Mouse (Mus musculus): ENCODE data around the gene BC035044. TPM values are rescaled to one million over a fixed set of nuclear protein-coding genes. Genes with fewer than 3 reads are reported as not detected.
"Not testable (repeated sequence)": the region's sequence is repeated elsewhere in the genome, so short reads cannot be mapped to it uniquely, and the experiment has no call there.

The BC035044 gene
- 1.6 and 1.9 TPM in 2 replicates for polyA plus RNA-seq (2015; fragmentation: Nextera tagmentation; extraction: Ambion mirVana)

DNA sequence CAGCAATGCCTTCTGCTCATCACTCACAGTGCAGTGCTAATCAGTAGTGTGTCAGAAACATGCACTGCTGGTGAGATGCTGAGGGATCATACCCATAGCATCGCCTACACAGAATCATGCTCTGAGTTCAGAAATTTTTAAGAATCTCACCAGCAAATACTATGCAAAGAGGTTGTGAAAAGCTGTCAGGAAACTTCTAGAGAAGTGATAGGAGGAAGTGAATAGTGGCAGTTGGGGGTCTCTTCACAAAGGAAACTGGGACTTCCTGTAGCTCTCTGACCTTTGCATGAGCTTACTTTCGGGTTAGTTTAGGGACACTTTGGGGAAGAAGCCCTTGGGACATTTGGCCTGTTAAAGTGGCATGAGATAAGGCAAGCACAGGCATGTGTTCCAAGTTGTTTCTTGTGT lies at the start of gene BC035044:
TSS of gene BC035044 (minus strand) at position 179 of the 408 bp plus-strand sequence.
- WGBS: 76% methylated on average over 2 of the region's 2 CpGs
- ATAC-seq: no peak
- no peaks in the 10 kb centered on the region for H3K4me1 ChIP-seq (ENCODE audit: control insufficient read depth, insufficient read depth, low read length)
- no peak within 1 kb of the TSS for H3K9ac ChIP-seq (ENCODE audit: low read depth, low read length)
- no peak within 1 kb of the TSS for H3K4me2 ChIP-seq (ENCODE audit: low read depth, low read length)
- no peak within 1 kb of the TSS for H3K4me3 ChIP-seq (ENCODE audit: low read length)
- H3K36me3 ChIP-seq (ENCODE audit: control insufficient read depth, insufficient read depth, low read length): no peaks in the 10 kb centered on the region
- H3K9me3 ChIP-seq (ENCODE audit: control insufficient read depth, low read length): no peaks in the 10 kb centered on the region
- H3K27ac ChIP-seq (ENCODE audit: low read length): no peak within 1 kb of the TSS
- no peaks in the 10 kb centered on the region for H3K27me3 ChIP-seq (replicated peaks; ENCODE audit: control insufficient read depth, insufficient read depth, low read length)

DNA sequence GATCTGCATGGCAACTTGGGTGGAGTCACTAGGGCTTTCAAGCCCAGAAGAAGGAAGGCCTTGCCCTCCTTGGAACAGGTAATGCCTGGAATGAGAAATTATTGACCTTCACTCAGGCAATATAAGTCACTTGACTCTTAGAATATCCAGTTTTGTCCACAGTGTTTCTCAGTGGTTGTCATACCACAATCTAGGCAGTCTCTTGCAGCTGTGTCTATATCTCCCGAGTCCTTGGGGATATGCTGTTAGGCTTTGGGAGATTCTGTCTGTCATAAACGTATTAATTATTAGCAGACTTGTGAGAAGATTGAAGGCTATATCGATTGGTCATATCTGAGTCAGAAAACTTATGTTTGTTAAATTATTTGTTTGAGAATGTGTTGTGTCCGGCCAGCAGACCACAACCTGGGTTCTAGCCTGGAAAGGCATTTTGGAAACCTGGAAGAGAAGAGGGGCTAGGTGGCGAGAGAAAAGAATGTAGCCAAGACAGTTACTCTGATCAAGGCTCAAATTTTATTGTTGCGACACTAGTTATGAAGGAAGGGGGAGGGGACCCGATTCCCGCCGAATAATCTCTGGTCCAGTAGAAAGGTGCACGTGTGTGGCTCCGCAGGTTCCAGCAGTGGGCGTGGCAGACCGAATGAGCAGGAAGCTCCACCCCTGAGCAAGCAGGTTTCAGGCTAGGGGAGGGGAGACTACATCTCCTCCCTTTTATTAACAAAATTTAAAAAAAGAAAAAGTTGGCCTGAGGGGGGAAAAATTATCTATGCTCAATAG lies 45.2 kb upstream of the BC035044 start:
- H3K4me2 ChIP-seq (ENCODE audit: low read depth, low read length): not testable (repeated sequence)
- 84% methylated on average over 4 of the region's 13 CpGs for WGBS

DNA sequence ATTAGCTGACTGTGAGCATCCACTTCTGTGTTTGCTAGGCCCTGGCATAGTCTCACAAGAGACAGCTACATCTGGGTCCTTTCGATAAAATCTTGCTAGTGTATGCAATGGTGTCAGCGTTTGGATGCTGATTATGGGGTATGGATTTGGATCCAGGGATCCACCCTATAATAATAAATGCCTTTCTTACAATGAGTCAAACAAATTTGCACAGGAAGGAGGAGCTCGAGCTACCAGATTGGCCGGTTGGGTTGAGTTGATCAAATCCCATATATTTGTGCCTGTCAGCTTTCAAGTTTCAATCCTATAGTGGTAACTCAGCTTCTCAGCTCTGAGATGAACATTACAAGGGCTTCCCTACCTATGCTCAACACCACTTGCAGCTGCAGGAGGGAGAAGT lies 43.2 kb upstream of the BC035044 start, which contains the start of gene Clec2g:
TSS of gene Clec2g (plus strand) at position 301 of the 400 bp plus-strand sequence.
- not testable (repeated sequence) for H3K27ac ChIP-seq (ENCODE audit: low read length); H3K4me1 ChIP-seq (ENCODE audit: control insufficient read depth, insufficient read depth, low read length); H3K27me3 ChIP-seq (replicated peaks; ENCODE audit: control insufficient read depth, insufficient read depth, low read length); H3K36me3 ChIP-seq (ENCODE audit: control insufficient read depth, insufficient read depth, low read length); H3K4me3 ChIP-seq (ENCODE audit: low read length); ATAC-seq; H3K4me2 ChIP-seq (ENCODE audit: low read depth, low read length); H3K9ac ChIP-seq (ENCODE audit: low read depth, low read length); H3K9me3 ChIP-seq (ENCODE audit: control insufficient read depth, low read length)
- 92% methylated on average over 4 of the region's 4 CpGs for WGBS

More for the DNA sequence above, 45.2 kb upstream of the BC035044 start:
- peak; percentile 97 for ATAC-seq
- H3K4me3 ChIP-seq (ENCODE audit: low read length); H3K27ac ChIP-seq (ENCODE audit: low read length); H3K36me3 ChIP-seq (ENCODE audit: control insufficient read depth, insufficient read depth, low read length); H3K9me3 ChIP-seq (ENCODE audit: control insufficient read depth, low read length); H3K27me3 ChIP-seq (replicated peaks; ENCODE audit: control insufficient read depth, insufficient read depth, low read length); H3K9ac ChIP-seq (ENCODE audit: low read depth, low read length); H3K4me1 ChIP-seq (ENCODE audit: control insufficient read depth, insufficient read depth, low read length): not testable (repeated sequence)

DNA sequence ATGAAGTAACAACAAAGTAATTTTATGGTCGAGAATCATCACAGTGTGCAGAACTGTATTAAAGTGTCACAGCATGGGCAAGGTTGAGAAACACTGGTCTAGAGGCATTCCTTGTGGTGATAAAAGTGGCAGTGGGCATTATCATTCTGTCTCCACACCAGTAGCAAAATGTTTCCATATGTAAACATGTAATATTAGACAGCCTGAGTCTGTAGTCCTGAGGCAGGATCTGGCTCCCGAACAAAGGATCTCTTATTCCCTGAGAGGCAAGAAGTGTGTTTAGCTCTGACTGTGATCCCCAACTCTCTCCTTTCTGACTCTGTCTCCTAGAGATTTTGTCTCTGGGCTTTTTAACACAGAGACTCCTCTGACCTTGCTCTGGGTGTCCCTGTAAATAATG lies 42.1 kb upstream of the BC035044 start:
- Histone ChIP-seq H3K4me2 (ENCODE audit: low read depth, low read length) (no peak overlapping the region), H3K4me3 (ENCODE audit: low read length) (no peak overlapping the region), H3K4me1 (ENCODE audit: control insufficient read depth, insufficient read depth, low read length) (no peaks in the 10 kb centered on the region), H3K9me3 (ENCODE audit: control insufficient read depth, low read length) (no peaks in the 10 kb centered on the region), H3K36me3 (ENCODE audit: control insufficient read depth, insufficient read depth, low read length) (no peaks in the 10 kb centered on the region), H3K27me3 (replicated peaks; ENCODE audit: control insufficient read depth, insufficient read depth, low read length) (no peaks in the 10 kb centered on the region), H3K9ac (ENCODE audit: low read depth, low read length) (no peak overlapping the region), H3K27ac (ENCODE audit: low read length) (no peak overlapping the region)
- ATAC-seq: no peak
- 45% methylated on average over 2 of the region's 2 CpGs for WGBS

DNA sequence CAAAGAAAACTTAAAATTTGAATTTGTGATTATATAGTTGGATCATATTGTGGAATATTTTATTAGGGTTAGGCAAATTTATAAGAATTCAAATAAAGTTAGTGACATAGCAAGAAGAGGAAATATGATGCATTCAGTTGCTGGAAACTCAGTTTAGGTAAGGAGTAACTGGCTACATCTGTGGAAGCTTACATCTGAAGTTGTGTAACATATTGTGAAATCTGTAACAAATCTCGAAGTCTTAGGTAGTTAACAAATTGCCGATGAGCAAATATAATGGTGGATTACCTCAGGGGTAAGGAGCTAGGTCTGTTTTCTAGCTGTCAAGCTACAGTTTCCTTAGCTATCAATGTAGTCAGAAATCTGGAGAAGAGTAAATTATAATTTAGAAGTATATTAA lies 26.4 kb upstream of the BC035044 start:
- no peaks in the 10 kb centered on the region for H3K9me3 ChIP-seq (ENCODE audit: control insufficient read depth, low read length)
- H3K4me1 ChIP-seq (ENCODE audit: control insufficient read depth, insufficient read depth, low read length): no peaks in the 10 kb centered on the region
- no peak overlapping the region for H3K27ac ChIP-seq (ENCODE audit: low read length)
- WGBS: 83% methylated on average over 2 of the region's 2 CpGs
- no peaks in the 10 kb centered on the region for H3K36me3 ChIP-seq (ENCODE audit: control insufficient read depth, insufficient read depth, low read length)
- no peak overlapping the region for H3K4me3 ChIP-seq (ENCODE audit: low read length)
- H3K9ac ChIP-seq (ENCODE audit: low read depth, low read length): no peak overlapping the region
- H3K27me3 ChIP-seq (replicated peaks; ENCODE audit: control insufficient read depth, insufficient read depth, low read length): no peaks in the 10 kb centered on the region
- no peak overlapping the region for H3K4me2 ChIP-seq (ENCODE audit: low read depth, low read length)
- no peak for ATAC-seq

DNA sequence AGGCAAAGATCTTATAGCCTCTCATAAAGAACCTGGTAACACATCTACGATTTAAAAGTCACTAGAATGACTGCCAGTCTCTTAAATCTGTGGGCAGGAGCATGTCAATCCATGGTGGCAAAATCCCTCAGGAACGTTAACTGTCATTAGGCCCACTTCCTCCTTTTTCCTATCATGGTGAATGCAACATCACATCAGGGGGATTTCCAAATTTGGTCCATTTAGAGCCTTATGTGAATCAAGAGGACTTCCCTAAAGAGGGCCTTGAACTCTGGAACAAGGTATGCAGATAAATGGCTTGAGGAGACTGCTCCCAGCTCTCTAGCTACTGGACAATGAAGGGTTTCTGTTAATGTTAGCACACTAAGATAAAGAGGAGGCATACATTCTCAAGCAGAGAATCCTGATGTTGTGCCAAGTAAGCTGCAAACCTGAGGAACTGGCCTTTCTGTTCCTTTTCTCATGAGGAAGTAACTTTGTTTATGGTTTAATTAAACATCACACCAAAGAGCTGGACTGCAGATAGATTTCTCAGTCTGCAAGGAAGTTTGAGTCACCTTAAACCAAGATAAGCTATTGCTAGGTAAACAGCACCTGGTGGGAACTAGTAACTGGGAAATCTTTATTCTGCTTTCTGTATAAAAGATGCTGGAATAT lies 22.8 kb upstream of the BC035044 start:
- no peak overlapping the region for H3K4me3 ChIP-seq (ENCODE audit: low read length)
- H3K9ac ChIP-seq (ENCODE audit: low read depth, low read length): no peak overlapping the region
- no peak overlapping the region for H3K4me2 ChIP-seq (ENCODE audit: low read depth, low read length)
- WGBS: 79% methylated on average over 2 of the region's 2 CpGs
- no peaks in the 10 kb centered on the region for H3K27me3 ChIP-seq (replicated peaks; ENCODE audit: control insufficient read depth, insufficient read depth, low read length)
- H3K4me1 ChIP-seq (ENCODE audit: control insufficient read depth, insufficient read depth, low read length): no peaks in the 10 kb centered on the region
- ATAC-seq: peak; percentile 55; the same call in 1 of the 2 replicates
- no peak overlapping the region for H3K27ac ChIP-seq (ENCODE audit: low read length)
- no peaks in the 10 kb centered on the region for H3K36me3 ChIP-seq (ENCODE audit: control insufficient read depth, insufficient read depth, low read length)
- H3K9me3 ChIP-seq (ENCODE audit: control insufficient read depth, low read length): no peaks in the 10 kb centered on the region

DNA sequence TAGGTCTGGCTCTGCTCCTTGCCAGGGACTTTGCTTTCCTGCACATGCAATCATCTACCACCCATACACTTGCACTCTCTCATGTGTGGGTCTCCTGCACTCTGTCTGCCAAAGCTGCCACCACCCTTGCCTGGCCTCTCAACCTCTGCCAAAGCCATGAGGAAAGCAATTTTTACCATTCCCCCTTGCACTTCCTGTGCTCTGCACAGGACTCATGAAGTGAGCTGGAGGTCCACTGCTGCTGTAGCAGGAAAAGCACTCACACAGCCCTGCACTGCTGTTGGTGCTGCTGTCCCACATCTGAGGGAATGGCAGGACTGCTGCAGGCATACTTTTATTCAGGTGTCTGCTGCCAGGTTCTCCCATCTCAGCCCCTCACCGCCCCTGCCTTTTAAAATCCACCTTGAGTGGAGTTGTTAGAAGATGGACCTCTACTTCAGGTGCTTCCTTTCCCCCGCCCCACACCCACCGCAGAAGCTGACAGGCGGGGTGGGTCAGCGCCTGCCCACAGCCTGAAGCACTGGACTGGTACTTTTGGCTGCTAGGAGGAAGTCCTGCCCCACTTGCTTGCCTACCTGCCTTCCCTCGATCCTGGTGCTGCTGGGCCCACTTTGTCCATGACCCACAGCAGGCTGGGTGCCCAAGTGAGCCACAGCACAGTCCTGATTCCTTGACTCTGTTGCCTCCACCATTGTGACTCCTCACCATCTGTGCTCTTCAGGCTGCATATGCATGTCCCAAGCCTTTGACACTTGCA lies 10.0 kb upstream of the BC035044 start:
- H3K36me3 ChIP-seq (ENCODE audit: control insufficient read depth, insufficient read depth, low read length); H3K4me3 ChIP-seq (ENCODE audit: low read length); H3K4me2 ChIP-seq (ENCODE audit: low read depth, low read length); H3K4me1 ChIP-seq (ENCODE audit: control insufficient read depth, insufficient read depth, low read length); ATAC-seq; H3K9ac ChIP-seq (ENCODE audit: low read depth, low read length); H3K27ac ChIP-seq (ENCODE audit: low read length); H3K9me3 ChIP-seq (ENCODE audit: control insufficient read depth, low read length); H3K27me3 ChIP-seq (replicated peaks; ENCODE audit: control insufficient read depth, insufficient read depth, low read length): not testable (repeated sequence)
- 81% methylated on average over 6 of the region's 6 CpGs for WGBS

DNA sequence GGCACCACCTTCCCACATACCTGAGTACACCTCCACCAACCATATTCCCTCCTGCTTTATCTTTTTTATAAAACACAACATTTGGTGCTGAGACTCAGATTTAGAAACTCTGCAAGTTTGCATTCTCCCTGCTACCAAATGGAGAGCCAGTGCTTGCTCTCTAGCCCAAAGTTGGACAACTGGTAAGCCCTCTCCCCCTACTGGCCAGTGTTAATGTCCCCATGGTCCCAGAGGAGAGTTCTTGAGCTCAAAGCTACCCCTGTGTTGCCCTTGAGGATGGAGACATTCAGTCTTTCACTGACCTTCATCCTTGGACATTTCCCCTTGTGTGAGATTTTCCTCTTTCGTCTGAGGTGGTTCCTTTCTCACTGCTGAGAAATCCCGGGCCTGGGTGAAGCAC lies 9.1 kb upstream of the BC035044 start:
- Histone ChIP-seq H3K9ac (ENCODE audit: low read depth, low read length) (no peak overlapping the region), H3K4me1 (ENCODE audit: control insufficient read depth, insufficient read depth, low read length) (no peaks in the 10 kb centered on the region), H3K4me3 (ENCODE audit: low read length) (no peak overlapping the region), H3K36me3 (ENCODE audit: control insufficient read depth, insufficient read depth, low read length) (no peaks in the 10 kb centered on the region), H3K9me3 (ENCODE audit: control insufficient read depth, low read length) (no peaks in the 10 kb centered on the region), H3K27ac (ENCODE audit: low read length) (no peak overlapping the region), H3K4me2 (ENCODE audit: low read depth, low read length) (no peak overlapping the region), H3K27me3 (replicated peaks; ENCODE audit: control insufficient read depth, insufficient read depth, low read length) (no peaks in the 10 kb centered on the region)
- 91% methylated on average over 2 of the region's 2 CpGs for WGBS
- ATAC-seq: no peak

DNA sequence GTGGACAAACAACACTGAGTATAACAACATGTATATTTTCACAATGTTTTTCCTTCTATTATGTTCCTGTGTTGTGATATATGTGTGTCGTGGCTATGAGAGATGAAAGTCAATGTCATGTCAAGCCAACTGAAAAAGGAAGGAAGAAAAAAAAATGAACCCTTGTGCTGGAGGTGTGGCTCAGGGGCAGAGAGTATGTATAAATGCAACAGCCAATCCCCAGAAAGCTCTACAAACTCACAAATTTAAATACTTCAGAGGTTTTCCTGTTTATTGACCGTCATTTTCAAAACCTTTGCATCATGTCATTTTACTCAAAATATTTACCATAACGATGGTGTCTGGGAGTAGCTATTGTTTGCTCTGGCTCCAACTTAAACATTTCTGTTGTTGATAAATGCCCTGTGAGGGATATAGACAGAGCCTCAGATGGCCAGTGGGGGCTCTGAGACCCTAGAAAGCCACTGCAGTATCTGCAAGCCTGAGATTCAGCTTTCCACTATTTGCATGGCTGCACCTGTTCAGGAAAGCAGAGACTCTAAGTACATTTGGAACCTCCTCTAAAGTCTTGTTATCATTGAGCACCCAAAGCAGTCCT lies 4.6 kb upstream of the BC035044 start:
- Histone ChIP-seq H3K9me3 (ENCODE audit: control insufficient read depth, low read length) (no peaks in the 10 kb centered on the region), H3K36me3 (ENCODE audit: control insufficient read depth, insufficient read depth, low read length) (no peaks in the 10 kb centered on the region), H3K27ac (ENCODE audit: low read length) (no peak overlapping the region), H3K4me2 (ENCODE audit: low read depth, low read length) (no peak overlapping the region), H3K4me1 (ENCODE audit: control insufficient read depth, insufficient read depth, low read length) (no peaks in the 10 kb centered on the region), H3K27me3 (replicated peaks; ENCODE audit: control insufficient read depth, insufficient read depth, low read length) (no peaks in the 10 kb centered on the region), H3K4me3 (ENCODE audit: low read length) (no peak overlapping the region), H3K9ac (ENCODE audit: low read depth, low read length) (no peak overlapping the region)
- ATAC-seq: no peak
- WGBS: 74% methylated on average over 3 of the region's 3 CpGs

Data from intestine, embryonic 16.5 days (tissue).